Mouse (Mus musculus) hindlimb bud, embryonic 11.5 days (tissue): ENCODE measurements around the gene Fam196b.

Experiments
- DNase-seq: peaks from one replicate; pipeline ENCODE4 v3.0.0-alpha.2; 2012; ENCODE audit warnings: low read depth, low spot score; ENCODE audit errors: extremely low spot score

Gene Fam196b

GRCm38 (mm10) chr11:34314534-34315379 is at the start of gene Fam196b:
Gene Fam196b (plus strand): TSS chr11:34314822.
- peak; percentile 31 for DNase-seq

GRCm38 (mm10) chr11:34272016-34272415 is 42.6 kb upstream of the Fam196b start:
- no peak for DNase-seq

DNA sequence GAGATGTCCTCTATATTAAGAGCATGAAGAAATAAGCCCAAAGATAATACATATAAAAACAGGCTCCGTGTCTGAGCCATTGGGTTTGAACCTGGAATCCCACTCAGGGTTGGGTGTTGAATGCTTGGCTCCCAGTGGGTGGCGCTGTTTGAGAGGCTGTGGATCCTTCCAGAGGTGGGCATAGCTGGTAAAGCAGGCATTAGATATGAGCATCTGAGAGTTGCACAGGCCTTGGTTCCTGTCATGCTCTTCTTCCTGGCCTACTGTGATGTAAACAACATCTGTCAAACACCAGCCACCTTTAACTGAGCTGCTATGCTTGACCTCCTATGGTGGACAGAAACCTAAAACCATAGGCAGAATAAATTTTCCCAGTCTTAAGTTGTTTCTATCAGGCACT is 38.7 kb upstream of the Fam196b start:
- no peak for DNase-seq

DNA sequence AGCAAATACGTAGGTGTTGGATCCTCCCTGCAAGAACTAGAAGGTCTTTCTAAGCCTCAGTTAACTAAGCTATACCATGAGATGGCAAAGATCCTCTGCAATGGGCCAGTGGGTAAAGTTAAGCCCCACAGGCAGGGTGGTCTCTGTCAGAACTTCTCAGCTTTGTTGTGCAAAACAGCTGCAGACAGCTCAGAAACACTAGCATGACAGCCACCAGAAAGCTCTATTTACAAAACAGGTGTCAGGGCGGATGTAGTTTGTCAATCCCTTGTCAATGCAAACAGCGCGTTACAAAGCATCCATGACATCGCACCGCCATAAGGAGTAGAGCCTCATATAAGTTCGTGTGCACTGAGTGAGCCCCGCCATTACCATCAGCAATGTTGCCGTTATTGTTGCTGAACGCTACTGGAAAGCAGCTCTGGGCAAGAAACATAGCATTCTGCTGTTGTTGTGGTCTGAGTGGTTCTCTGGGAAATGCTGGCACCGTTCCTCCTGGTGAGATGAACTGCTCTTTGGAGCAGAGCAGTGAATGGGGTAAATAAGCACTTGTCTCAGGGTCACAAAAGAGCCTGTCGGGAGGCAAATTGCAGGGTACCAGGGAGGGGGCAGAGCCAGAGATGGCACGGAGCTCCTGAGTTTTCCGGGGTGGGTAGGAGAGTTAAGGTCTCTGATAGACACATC is 38.1 kb upstream of the Fam196b start:
- no peak for DNase-seq

GRCm38 (mm10) chr11:34277047-34277445 is 37.6 kb upstream of the Fam196b start:
- no peak for DNase-seq

GRCm38 (mm10) chr11:34284124-34284808 is 30.4 kb upstream of the Fam196b start:
- no peak for DNase-seq

- no peak for DNase-seq
These were observed 24.4 kb upstream of the Fam196b start for GRCm38 (mm10) chr11:34290265-34290664.

GRCm38 (mm10) chr11:34290708-34291107 is 23.9 kb upstream of the Fam196b start:
- no peak for DNase-seq

GRCm38 (mm10) chr11:34291304-34291703 is 23.3 kb upstream of the Fam196b start:
- no peak for DNase-seq

DNA sequence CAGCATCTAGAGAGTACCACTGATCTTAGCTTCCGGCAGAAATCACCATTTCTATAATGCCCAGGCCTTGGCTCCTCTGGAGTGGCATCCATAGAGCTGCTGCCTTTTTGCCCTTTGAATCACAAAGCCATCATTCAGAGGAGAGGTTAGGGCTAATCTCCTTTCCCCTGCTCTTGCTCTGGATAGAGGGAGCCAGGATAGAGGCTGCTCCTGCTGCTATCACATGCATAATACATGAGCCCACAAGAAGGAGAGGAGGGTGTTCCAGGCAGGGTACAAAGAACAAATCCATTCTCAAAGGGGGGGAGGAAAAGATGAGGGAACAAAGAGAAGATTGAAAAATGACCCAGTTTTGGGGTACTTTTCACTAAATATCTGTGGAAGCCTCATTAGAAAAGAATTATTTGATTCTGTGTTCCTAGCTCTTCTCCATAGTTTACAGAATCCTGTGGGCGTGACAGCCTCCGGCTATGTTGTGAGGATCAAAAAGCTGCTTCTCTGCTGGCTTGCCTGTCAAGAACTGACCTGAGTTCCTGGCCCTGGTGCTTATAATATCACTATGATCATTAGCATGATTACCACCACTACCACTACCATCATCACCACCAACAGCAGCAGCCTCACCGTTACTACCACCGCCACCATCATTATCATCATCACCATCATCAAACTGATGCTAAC is 16.8 kb upstream of the Fam196b start:
- no peak for DNase-seq

DNA sequence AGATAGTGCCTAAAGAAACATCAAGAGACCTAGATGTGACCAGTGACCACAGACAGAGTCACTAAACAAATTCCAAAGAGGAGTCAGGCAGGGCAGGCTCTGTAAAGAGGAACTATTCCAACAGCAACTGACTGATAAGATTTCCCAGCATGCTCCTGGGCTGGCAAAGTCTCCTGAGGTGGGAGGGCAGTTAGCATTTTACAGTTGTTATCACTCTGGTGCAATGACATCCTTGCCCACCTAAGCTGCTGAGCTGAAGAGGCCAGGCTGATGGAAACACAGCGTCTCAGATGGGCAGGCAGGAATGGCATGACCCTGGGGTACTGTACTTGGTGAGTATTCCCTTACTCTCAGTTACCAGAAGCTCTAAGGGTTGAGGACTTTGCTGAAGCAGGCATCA is 15.1 kb upstream of the Fam196b start:
- no peak for DNase-seq

DNA sequence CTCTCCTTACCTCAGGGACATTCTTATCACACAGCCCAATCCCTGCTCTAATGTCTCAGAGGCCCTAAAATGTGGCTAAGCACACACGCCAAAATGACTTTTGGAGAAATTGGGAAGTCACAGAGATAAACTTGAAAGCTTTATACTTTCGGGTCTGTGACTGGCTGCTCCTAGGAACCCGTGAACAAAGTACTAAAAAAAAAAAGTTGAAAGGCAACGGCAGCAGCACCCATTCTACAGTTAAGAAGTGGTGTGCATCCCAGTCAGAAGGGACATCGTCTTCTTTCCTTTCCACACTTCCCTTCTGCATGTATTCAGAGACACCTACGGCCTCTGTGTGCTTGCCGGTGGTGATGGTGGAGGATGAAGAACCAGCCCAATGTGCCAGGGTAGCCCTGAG is 14.6 kb upstream of the Fam196b start:
- no peak for DNase-seq

- no peak for DNase-seq
These were observed 8.4 kb upstream of the Fam196b start for GRCm38 (mm10) chr11:34306231-34306630.

GRCm38 (mm10) chr11:34308731-34309130 is 5.9 kb upstream of the Fam196b start:
- no peak for DNase-seq

GRCm38 (mm10) chr11:34309360-34309759 is 5.3 kb upstream of the Fam196b start:
- DNase-seq = no peak

DNA sequence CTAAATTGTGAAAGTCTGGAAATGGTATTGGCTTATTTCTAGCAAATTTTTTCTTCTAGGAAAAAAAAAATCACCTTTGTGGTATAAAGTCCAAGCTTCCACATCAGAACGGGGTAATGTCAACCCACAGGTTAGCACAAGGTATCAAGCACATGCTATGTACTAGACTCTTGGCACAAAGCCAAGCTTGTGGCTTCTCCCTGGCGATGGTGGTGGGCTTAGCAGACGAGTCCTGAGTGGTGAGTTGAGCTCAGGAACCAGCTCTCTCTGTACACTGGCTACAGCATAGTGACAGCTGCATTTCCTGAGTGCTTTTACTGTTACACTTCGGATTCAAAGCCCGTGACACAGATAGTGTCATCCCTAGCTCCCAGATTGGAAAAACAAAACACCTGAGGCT is 2.9 kb upstream of the Fam196b start:
- no peak for DNase-seq

DNA sequence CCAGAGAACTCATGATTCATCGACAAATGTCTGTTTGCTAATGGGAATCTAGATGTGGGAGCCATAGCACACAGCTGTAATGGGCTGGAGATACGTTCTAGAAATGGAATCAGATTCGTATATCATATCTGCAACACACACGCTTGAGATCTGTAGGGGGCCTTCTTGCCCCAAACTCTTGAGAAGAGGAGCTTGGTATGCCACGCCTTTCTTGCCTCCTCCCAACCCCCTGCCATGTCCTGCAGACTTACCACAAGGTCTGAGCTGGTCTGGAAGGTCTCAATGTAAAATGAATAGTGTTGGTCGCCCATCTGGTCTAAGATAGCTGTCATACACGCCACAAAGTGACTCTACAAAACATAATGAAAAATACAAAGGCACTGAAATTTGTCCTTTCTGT is 2.4 kb upstream of the Fam196b start:
- no peak for DNase-seq

DNA sequence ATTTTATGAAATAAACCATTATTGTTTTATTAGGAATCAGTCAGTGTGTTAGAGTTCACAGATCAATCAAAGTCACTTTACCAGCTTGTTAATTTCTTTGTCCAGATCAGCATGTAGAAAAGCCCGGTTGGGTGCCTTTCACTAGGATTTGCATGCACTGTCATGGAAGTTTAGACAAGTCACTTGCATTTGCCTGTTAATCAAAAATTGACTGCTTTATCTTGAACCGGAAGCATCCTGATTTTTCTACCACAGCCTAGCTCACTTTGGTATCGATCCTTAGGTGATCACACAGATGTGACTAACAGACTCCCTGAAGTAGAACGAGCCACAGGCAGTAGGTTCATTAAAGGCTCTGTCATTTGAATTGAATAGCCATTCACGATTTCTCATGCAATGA is 761 bp downstream of the Fam196b start:
- DNase-seq = no peak

DNA sequence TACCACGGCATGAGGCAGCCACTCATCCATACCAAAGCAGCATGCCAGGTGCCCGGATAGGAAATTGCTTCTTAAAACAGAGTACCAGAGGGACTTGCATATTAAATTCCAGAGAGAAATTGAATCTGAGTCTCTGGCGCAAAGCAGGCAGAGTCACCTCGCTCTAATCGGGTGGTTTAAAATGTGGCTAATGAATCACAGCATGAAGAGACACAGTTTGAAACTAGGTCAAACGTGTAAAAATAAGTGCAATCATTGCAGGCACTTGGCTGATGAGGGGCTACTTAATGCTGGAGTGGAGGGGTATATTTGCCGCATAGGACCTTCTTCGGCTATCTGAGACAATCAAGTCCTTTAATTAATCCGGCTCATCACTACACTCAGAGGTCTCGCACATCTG is 1.6 kb downstream of the Fam196b start:
- no peak for DNase-seq

DNA sequence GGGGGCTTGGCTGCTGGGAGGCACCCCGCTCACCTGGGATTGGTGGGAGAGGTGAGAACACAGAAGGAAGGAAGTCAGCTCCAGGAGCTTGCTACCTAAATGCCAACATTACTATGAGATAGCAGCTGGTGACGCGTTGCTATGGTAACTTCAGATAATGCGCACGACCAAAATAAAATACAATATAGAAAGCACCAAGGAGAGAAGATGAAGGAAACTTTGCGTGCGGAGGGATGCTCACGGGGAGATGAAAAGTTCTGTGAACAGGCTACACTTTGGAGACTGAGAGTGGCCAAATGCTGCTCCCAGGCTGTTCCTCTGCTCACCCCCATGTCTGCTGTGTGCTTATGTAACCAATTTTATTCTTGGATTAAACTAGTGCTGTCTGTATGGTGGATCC is 2.4 kb downstream of the Fam196b start:
- DNase-seq = no peak

DNA sequence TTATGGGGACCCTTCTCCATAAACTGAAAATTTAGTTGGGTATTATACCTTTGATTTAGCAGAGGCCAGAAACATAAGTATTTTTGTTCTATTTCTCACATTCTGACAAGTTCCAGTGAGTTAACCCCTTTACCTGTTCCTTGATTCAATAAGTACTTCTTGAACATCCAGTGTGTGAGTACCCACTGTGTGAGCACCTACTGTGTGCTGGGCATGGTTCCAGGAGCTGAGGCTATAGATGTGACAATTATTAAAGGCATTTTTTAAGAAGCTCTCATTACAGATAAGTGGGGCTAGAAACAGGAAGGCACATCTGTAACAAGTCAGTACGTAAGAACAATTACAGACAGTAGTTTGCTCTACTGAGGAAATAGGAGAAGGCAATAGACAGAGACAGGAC is 4.7 kb downstream of the Fam196b start:
- DNase-seq = no peak
